ENCODE assay signal across 9 mouse cellular contexts in genomic region chr8:46845891-46846290, GRCm38 (mm10).
DNase-seq lines count a peak whose midpoint lies in the region; ATAC-seq lines count a peak whose summit lies in the region.
"Had no signal": no experiment of that assay in that cellular context is flagged by ENCODE, and none has a peak within 500 bp of the region (broad histone marks: within the 10 kb centered on the region; RNA-seq: fewer than 3 reads in every experiment).

No protein-coding gene starts in this region.

- H3K9me3 ChIP-seq in heart, embryonic 13.5 days, result no peaks in the 10 kb centered on the region
- no peaks in the 10 kb centered on the region for H3K9me3 ChIP-seq in lung, embryonic 15.5 days
- H3K9me3 ChIP-seq in intestine, embryonic 14.5 days (ENCODE audit: control insufficient read depth, low read length), result no peaks in the 10 kb centered on the region
- no peaks in the 10 kb centered on the region for H3K9me3 ChIP-seq in stomach, embryonic 15.5 days

- intact Hi-C loops in heart, postnatal 10 days (cut with DNase I), result no loop called here

- DNase-seq in heart, postnatal 10 days, result no peak
- no peak for DNase-seq in lung, postnatal 25 days (ENCODE audit: low spot score)
- no peak for DNase-seq in intestine, embryonic 14.5 days (ENCODE audit: low spot score)
- DNase-seq in thymus, adult 18-20 months, result no peak
- DNase-seq in ovary, postnatal 36 days (ENCODE audit: low spot score), result no peak
- DNase-seq: cerebellum, adult 8-10 months had no signal

- no peak for ATAC-seq in heart, embryonic 13.5 days (ENCODE audit: extremely low read depth, insufficient number of reproducible peaks, low FRiP score, low TSS enrichment)
- no peak for ATAC-seq in lung, embryonic 15.5 days (ENCODE audit: borderline replicate concordance, extremely low read depth, low FRiP score, low TSS enrichment)
- no peak for ATAC-seq in intestine, embryonic 14.5 days (replicated peaks; ENCODE audit: low FRiP score, low TSS enrichment, low read depth)
- ATAC-seq in stomach, embryonic 15.5 days (ENCODE audit: insufficient read depth, low FRiP score, low read depth), result no peak

- peak overlapping the region; percentile 79 for H3K27ac ChIP-seq in heart, embryonic 13.5 days (replicated peaks)
- peak overlapping the region; percentile 78 for H3K27ac ChIP-seq in lung, embryonic 15.5 days
- peak overlapping the region; percentile 16; the same call in 1 of the 2 replicates for H3K27ac ChIP-seq in intestine, embryonic 14.5 days (ENCODE audit: low read depth)
- peak overlapping the region; percentile 57; the same call in 1 of the 2 replicates for H3K27ac ChIP-seq in stomach, embryonic 15.5 days

- peaks cover 41% of the 10 kb centered on the region for H3K4me1 ChIP-seq in heart, embryonic 13.5 days
- peaks cover 58% of the 10 kb centered on the region for H3K4me1 ChIP-seq in lung, embryonic 15.5 days
- H3K4me1 ChIP-seq in intestine, embryonic 14.5 days (replicated peaks; ENCODE audit: control insufficient read depth, insufficient read depth, low read length), result peaks cover 20% of the 10 kb centered on the region
- H3K4me1 ChIP-seq in stomach, embryonic 15.5 days, result peaks cover 12% of the 10 kb centered on the region; the same call in 1 of the 2 replicates

- no peak overlapping the region for H3K4me3 ChIP-seq in heart, embryonic 13.5 days
- H3K4me3 ChIP-seq in lung, embryonic 15.5 days, result no peak overlapping the region
- no peak overlapping the region for H3K4me3 ChIP-seq in intestine, embryonic 14.5 days (ENCODE audit: low read depth, low read length)
- H3K4me3 ChIP-seq in stomach, embryonic 15.5 days (replicated peaks), result no peak overlapping the region

- H3K27me3 ChIP-seq in heart, embryonic 13.5 days (replicated peaks), result no peaks in the 10 kb centered on the region
- H3K27me3 ChIP-seq in lung, embryonic 15.5 days, result no peaks in the 10 kb centered on the region
- H3K27me3 ChIP-seq in intestine, embryonic 14.5 days (replicated peaks; ENCODE audit: control insufficient read depth, insufficient read depth, low read length), result no peaks in the 10 kb centered on the region
- no peaks in the 10 kb centered on the region for H3K27me3 ChIP-seq in stomach, embryonic 15.5 days (replicated peaks)

- peaks cover 27% of the 10 kb centered on the region for H3K36me3 ChIP-seq in heart, embryonic 13.5 days
- H3K36me3 ChIP-seq in lung, embryonic 15.5 days, result peaks cover 10% of the 10 kb centered on the region; the same call in 1 of the 2 replicates
- H3K36me3 ChIP-seq in intestine, embryonic 14.5 days (ENCODE audit: control insufficient read depth, insufficient read depth, low read length), result peaks cover 10% of the 10 kb centered on the region
- H3K36me3 ChIP-seq in stomach, embryonic 15.5 days, result peaks cover 9% of the 10 kb centered on the region

- H3K4me2 ChIP-seq in heart, embryonic 13.5 days, result no peak overlapping the region
- H3K4me2 ChIP-seq in lung, embryonic 15.5 days, result no peak overlapping the region
- H3K4me2 ChIP-seq in intestine, embryonic 14.5 days (ENCODE audit: low read length), result no peak overlapping the region
- H3K4me2 ChIP-seq in stomach, embryonic 15.5 days, result no peak overlapping the region

- no peak overlapping the region for H3K9ac ChIP-seq in heart, embryonic 13.5 days
- no peak overlapping the region for H3K9ac ChIP-seq in lung, embryonic 15.5 days
- H3K9ac ChIP-seq in intestine, embryonic 14.5 days (ENCODE audit: low read length), result no peak overlapping the region
- no peak overlapping the region for H3K9ac ChIP-seq in stomach, embryonic 15.5 days

- 79% methylated on average over 9 of the region's 9 CpGs for WGBS in heart, embryonic 13.5 days
- 75% methylated on average over 9 of the region's 9 CpGs for WGBS in lung, embryonic 15.5 days
- WGBS in intestine, embryonic 14.5 days, result 80% methylated on average over 9 of the region's 9 CpGs
- WGBS in stomach, embryonic 15.5 days, result 77% methylated on average over 9 of the region's 9 CpGs

Comparison
In these comparisons a context has a peak if more than half of its experiments do, and no peak if none do; other contexts are left out.
1. H3K27ac ChIP-seq: peak in every context shown above with its lines; median percentile 79 in heart, embryonic 13.5 days; 78 in lung, embryonic 15.5 days; 57 in stomach, embryonic 15.5 days; 16 in intestine, embryonic 14.5 days.